Mouse (Mus musculus): ENCODE measurements at regions not wholly inside any gene's neighbourhood (a gene's known extent, or its start where the extent isn't known, plus 50 kb on each side); places are given as distances from the start of the nearest gene placed in this dataset.
A peak's percentile ranks its signal among the peaks of the same experiment; 100 is the strongest.

DNA sequence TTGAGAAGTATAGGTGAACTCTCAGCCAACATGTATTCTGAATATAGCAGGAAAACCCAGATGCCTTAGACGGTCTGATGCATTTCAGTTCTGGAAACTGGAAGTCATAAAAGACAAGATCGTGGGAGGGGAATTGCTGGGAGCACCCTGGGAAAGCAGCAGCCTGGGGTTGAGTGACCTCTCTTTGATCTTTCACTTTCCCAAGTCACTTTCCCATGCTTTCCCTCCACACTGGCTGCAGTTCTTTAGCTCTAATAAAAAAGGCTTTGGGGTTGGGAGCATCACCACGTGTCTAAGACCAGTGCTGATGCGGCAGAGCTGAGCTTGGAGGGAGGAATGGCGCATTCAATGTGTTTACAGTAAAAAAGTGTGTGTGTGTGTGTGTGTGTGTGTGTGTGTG, 91.2 kb upstream of the Arhgap32 start:
- Histone ChIP-seq H3K27ac (ENCODE audit: low read depth, low read length) (no peak overlapping the region), H3K4me1 (replicated peaks; ENCODE audit: control insufficient read depth, insufficient read depth, low read length) (no peaks in the 10 kb centered on the region), H3K9ac (ENCODE audit: low read depth, low read length) (no peak overlapping the region), H3K27me3 (replicated peaks; ENCODE audit: control insufficient read depth, insufficient read depth, low read length) (no peaks in the 10 kb centered on the region), H3K36me3 (ENCODE audit: control insufficient read depth, insufficient read depth) (no peaks in the 10 kb centered on the region), H3K4me2 (replicated peaks; ENCODE audit: low read depth) (no peak overlapping the region), H3K9me3 (ENCODE audit: control insufficient read depth) (no peaks in the 10 kb centered on the region), H3K4me3 (ENCODE audit: low read depth, low read length) (no peak overlapping the region)
- 0 out of 2 replicates have a peak, but pooled peaks have one; percentile 31 for ATAC-seq
- TF ChIP-seq CTCF (IDR thresholded peaks at IDR 0.05; ENCODE audit: low read depth) = no peak
- 27% methylated on average over 5 of the region's 5 CpGs for WGBS

DNA sequence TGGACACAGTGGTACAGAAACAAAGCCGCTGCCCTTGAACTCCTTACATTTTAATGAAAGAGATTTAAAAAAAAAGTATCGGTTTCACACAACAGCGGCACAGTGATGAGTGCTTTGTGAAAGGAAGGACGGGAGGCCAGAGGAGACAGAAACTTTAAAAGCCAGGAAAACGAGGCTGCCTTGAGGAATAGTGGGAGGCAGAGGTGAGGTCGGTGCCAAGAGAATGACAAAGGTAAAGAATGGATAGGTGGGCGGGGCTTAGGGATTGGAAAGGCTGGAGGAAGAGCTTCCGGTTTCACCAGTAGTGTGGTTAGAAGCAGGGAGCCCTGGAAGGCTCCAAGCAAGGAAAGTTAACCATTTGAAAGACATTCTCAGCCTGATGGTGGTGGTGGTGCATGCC, 88.0 kb upstream of the Arhgap32 start:
- H3K27ac ChIP-seq (ENCODE audit: low read depth, low read length) = no peak overlapping the region
- no peak overlapping the region for H3K4me3 ChIP-seq (ENCODE audit: low read depth, low read length)
- H3K9me3 ChIP-seq (ENCODE audit: control insufficient read depth) = no peaks in the 10 kb centered on the region
- H3K36me3 ChIP-seq (ENCODE audit: control insufficient read depth, insufficient read depth) = no peaks in the 10 kb centered on the region
- no peaks in the 10 kb centered on the region; the same call in 1 of the 2 replicates for H3K4me1 ChIP-seq (replicated peaks; ENCODE audit: control insufficient read depth, insufficient read depth, low read length)
- no peaks in the 10 kb centered on the region for H3K27me3 ChIP-seq (replicated peaks; ENCODE audit: control insufficient read depth, insufficient read depth, low read length)
- H3K4me2 ChIP-seq (replicated peaks; ENCODE audit: low read depth) = 0 out of 2 replicates have a peak overlapping the region, but pooled peaks have one; percentile 17
- TF ChIP-seq CTCF (IDR thresholded peaks at IDR 0.05; ENCODE audit: low read depth) = no peak
- 36% methylated on average over 8 of the region's 8 CpGs for WGBS
- ATAC-seq = no peak
- H3K9ac ChIP-seq (ENCODE audit: low read depth, low read length) = no peak overlapping the region

DNA sequence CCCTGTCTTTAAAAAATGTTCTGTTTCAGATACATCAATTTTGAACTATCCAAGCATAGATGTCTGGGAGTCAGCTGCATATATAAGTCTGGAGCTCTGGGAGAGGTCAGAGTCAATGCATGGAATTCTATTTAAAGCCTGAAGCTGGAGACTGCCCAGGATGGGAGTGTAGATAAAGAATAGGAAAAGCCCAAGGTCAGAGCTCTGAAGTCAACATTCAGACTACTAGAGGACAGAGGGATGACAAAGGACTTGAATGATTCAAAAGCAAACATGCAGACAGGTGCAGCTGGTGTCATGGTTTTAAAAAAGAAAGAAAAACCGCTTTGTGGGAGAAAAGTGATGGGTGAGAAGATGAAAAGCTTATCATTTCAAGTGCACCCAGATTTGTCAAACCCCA, 86.9 kb upstream of the Arhgap32 start:
- TF ChIP-seq CTCF (IDR thresholded peaks at IDR 0.05; ENCODE audit: low read depth) = no peak
- Histone ChIP-seq H3K27me3 (replicated peaks; ENCODE audit: control insufficient read depth, insufficient read depth, low read length) (no peaks in the 10 kb centered on the region), H3K9ac (ENCODE audit: low read depth, low read length) (no peak overlapping the region), H3K36me3 (ENCODE audit: control insufficient read depth, insufficient read depth) (no peaks in the 10 kb centered on the region), H3K4me2 (replicated peaks; ENCODE audit: low read depth) (no peak overlapping the region), H3K9me3 (ENCODE audit: control insufficient read depth) (no peaks in the 10 kb centered on the region), H3K4me1 (replicated peaks; ENCODE audit: control insufficient read depth, insufficient read depth, low read length) (no peaks in the 10 kb centered on the region; the same call in 1 of the 2 replicates), H3K4me3 (ENCODE audit: low read depth, low read length) (no peak overlapping the region), H3K27ac (ENCODE audit: low read depth, low read length) (no peak overlapping the region)
- 86% methylated on average over 1 of the region's 1 CpGs for WGBS
- no peak for ATAC-seq

DNA sequence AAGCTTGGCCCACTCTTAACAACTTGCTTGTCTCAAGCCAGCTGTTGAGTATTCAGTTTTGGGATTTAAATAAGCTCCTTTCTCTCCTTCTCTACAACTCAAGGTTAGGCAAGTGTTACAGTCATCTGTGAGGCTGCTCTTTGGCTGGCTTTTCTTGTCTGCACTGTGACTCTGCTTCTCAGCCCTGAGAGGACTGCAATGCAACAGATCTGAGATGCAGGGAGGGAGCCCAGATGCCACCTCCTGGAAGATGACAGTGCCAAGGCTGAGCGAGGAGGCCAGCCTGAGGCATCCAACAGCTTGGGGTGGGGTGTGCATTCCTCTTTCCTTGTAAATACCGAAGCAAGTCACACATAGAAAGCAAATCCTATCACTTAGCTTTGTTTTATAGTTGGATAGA, 86.2 kb upstream of the Arhgap32 start:
- TF ChIP-seq CTCF (IDR thresholded peaks at IDR 0.05; ENCODE audit: low read depth) = no peak
- Histone ChIP-seq H3K27me3 (replicated peaks; ENCODE audit: control insufficient read depth, insufficient read depth, low read length) (no peaks in the 10 kb centered on the region), H3K4me3 (ENCODE audit: low read depth, low read length) (no peak overlapping the region), H3K4me2 (replicated peaks; ENCODE audit: low read depth) (no peak overlapping the region), H3K4me1 (replicated peaks; ENCODE audit: control insufficient read depth, insufficient read depth, low read length) (no peaks in the 10 kb centered on the region; the same call in 1 of the 2 replicates), H3K9ac (ENCODE audit: low read depth, low read length) (no peak overlapping the region), H3K36me3 (ENCODE audit: control insufficient read depth, insufficient read depth) (no peaks in the 10 kb centered on the region), H3K9me3 (ENCODE audit: control insufficient read depth) (no peaks in the 10 kb centered on the region), H3K27ac (ENCODE audit: low read depth, low read length) (no peak overlapping the region)
- ATAC-seq = no peak
- 53% methylated on average over 2 of the region's 2 CpGs for WGBS

DNA sequence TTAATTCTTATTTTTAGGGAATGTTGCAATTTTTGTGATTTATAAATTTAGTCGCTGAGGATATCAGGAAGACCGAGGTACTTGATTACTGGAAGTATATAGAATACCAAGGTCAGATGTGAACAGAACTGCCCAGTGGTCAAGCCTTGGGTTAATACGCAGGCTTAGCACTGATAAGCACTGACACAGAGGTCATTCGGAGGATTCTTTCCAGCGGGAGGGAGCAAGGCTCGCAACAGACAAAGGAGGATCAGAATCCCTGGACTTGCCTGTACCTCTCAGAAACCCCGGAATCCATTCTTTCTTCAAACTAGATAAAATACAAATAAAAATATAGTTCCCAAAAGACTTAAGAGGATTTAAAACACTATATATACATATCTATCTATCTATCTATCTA, 85.7 kb upstream of the Arhgap32 start:
- no peak overlapping the region for H3K27ac ChIP-seq (ENCODE audit: low read depth, low read length)
- WGBS = 86% methylated on average over 7 of the region's 7 CpGs
- no peak overlapping the region for H3K4me2 ChIP-seq (replicated peaks; ENCODE audit: low read depth)
- H3K4me3 ChIP-seq (ENCODE audit: low read depth, low read length) = no peak overlapping the region
- no peak overlapping the region for H3K9ac ChIP-seq (ENCODE audit: low read depth, low read length)
- no peaks in the 10 kb centered on the region; the same call in 1 of the 2 replicates for H3K4me1 ChIP-seq (replicated peaks; ENCODE audit: control insufficient read depth, insufficient read depth, low read length)
- H3K36me3 ChIP-seq (ENCODE audit: control insufficient read depth, insufficient read depth) = no peaks in the 10 kb centered on the region
- no peak for ATAC-seq
- H3K9me3 ChIP-seq (ENCODE audit: control insufficient read depth) = no peaks in the 10 kb centered on the region
- no peaks in the 10 kb centered on the region for H3K27me3 ChIP-seq (replicated peaks; ENCODE audit: control insufficient read depth, insufficient read depth, low read length)
- no peak for TF ChIP-seq CTCF (IDR thresholded peaks at IDR 0.05; ENCODE audit: low read depth)

DNA sequence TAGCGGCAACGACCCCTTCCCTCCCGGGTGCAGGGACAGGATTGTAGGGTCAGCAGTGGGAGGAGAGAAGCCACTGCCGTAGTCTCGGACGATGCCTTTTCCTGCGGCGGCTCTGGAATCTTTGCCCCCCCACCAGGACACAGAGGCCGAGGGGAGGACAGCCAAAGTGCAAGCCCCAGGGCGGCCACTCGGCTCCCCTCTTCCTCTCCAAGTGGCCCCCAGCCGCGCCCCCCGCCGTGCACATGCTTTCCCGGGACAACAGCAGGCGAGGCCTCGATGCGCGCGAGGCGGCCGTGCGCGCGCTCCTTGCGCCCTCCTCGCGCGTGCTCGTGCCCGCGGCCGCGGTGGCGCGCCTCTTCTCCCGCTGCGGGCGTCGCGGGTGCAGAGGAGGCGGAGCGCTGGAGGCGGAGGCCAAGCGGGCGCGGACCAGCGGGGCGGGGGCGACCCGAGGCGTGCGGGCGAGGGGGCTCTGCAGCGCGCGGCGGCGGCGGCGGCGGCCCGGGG, 83.9 kb upstream of the Arhgap32 start:
- Histone ChIP-seq H3K4me2 (replicated peaks; ENCODE audit: low read depth) (peak overlapping the region; percentile 93), H3K4me1 (replicated peaks; ENCODE audit: control insufficient read depth, insufficient read depth, low read length) (no peaks in the 10 kb centered on the region; the same call in 1 of the 2 replicates), H3K9ac (ENCODE audit: low read depth, low read length) (peak overlapping the region; percentile 73), H3K27ac (ENCODE audit: low read depth, low read length) (peak overlapping the region; percentile 70; the same call in 1 of the 2 replicates), H3K27me3 (replicated peaks; ENCODE audit: control insufficient read depth, insufficient read depth, low read length) (no peaks in the 10 kb centered on the region), H3K4me3 (ENCODE audit: low read depth, low read length) (peak overlapping the region; percentile 67), H3K36me3 (ENCODE audit: control insufficient read depth, insufficient read depth) (no peaks in the 10 kb centered on the region), H3K9me3 (ENCODE audit: control insufficient read depth) (no peaks in the 10 kb centered on the region)
- 0 out of 2 replicates have a peak, but pooled peaks have one; percentile 5 for TF ChIP-seq CTCF (IDR thresholded peaks at IDR 0.05; ENCODE audit: low read depth)
- WGBS = under 1% methylated on average over 37 of the region's 64 CpGs
- ATAC-seq = peak; percentile 89

All from intestine, postnatal 0 days (tissue).